Comparison of ENCODE assay signal across 26 mouse cellular contexts in the genomic region with DNA sequence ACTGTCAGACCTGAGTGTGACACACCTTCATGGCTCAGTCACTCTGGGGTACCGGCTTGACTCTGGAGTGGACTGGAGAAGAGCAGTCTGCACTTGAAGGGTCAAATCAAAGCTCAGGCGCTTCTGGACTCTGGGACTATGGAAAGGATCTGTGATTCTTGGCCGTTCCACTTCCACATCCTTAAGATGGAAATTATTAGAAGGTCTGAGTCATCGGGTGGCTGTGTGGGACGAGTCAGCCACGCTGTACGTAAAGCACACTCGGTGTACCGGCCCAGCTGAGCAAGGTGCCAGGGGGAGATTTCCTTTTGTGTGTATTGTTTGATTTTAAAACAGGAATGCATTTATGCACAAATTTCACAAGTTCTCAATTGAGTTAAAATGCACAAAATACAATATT. TPM values are rescaled to one million over a fixed set of nuclear protein-coding genes. Genes with fewer than 3 reads are reported as not detected.
DNase-seq lines count a peak whose midpoint lies in the region; ATAC-seq and TF ChIP-seq lines count a peak whose summit lies in the region.
"Had no signal": no experiment of that assay in that cellular context is flagged by ENCODE, and none has a peak within 500 bp of the region (broad histone marks: within the 10 kb centered on the region; RNA-seq: fewer than 3 reads in every experiment).

No protein-coding gene starts in this region.

- TF ChIP-seq CTCF in forebrain, postnatal 0 days (IDR thresholded peaks at IDR 0.05; ENCODE audit: low read depth): no peak
- no peak for TF ChIP-seq CTCF in midbrain, postnatal 0 days (IDR thresholded peaks at IDR 0.05)

- H3K9me3 ChIP-seq in forebrain, embryonic 11.5 days (ENCODE audit: control insufficient read depth, low read length): no peaks in the 10 kb centered on the region
- H3K9me3 ChIP-seq in forebrain, postnatal 0 days (ENCODE audit: low read length): no peaks in the 10 kb centered on the region
- H3K9me3 ChIP-seq in midbrain, embryonic 11.5 days (ENCODE audit: control insufficient read depth, low read length): no peaks in the 10 kb centered on the region
- H3K9me3 ChIP-seq in midbrain, postnatal 0 days (ENCODE audit: low read length): no peaks in the 10 kb centered on the region
- H3K9me3 ChIP-seq in limb, embryonic 10.5 days (replicated peaks): no peaks in the 10 kb centered on the region
- H3K9me3 ChIP-seq: G1E had no signal

- H3K9ac ChIP-seq in forebrain, embryonic 11.5 days (ENCODE audit: low read length): no peak overlapping the region
- H3K9ac ChIP-seq in forebrain, postnatal 0 days: no peak overlapping the region
- H3K9ac ChIP-seq in midbrain, embryonic 11.5 days (ENCODE audit: low read length): no peak overlapping the region
- H3K9ac ChIP-seq in midbrain, postnatal 0 days (replicated peaks; ENCODE audit: low read length, poor library complexity, severe bottlenecking): no peak overlapping the region

- no peak overlapping the region for H3K4me2 ChIP-seq in forebrain, embryonic 11.5 days (ENCODE audit: low read depth, low read length, severe bottlenecking)
- H3K4me2 ChIP-seq in forebrain, postnatal 0 days (ENCODE audit: low read depth): no peak overlapping the region
- H3K4me2 ChIP-seq in midbrain, embryonic 11.5 days: no peak overlapping the region
- H3K4me2 ChIP-seq in midbrain, postnatal 0 days (ENCODE audit: low read depth, low read length, poor library complexity, severe bottlenecking): no peak overlapping the region

- H3K27ac ChIP-seq in forebrain, embryonic 11.5 days (ENCODE audit: low read depth, low read length): no peak overlapping the region
- H3K27ac ChIP-seq in forebrain, postnatal 0 days (ENCODE audit: low read depth, low read length): no peak overlapping the region
- H3K27ac ChIP-seq in midbrain, embryonic 11.5 days (ENCODE audit: low read depth, low read length): no peak overlapping the region
- no peak overlapping the region for H3K27ac ChIP-seq in midbrain, postnatal 0 days (ENCODE audit: low read depth, low read length)
- no peak overlapping the region for H3K27ac ChIP-seq in limb, embryonic 10.5 days

- 89% methylated on average over 9 of the region's 9 CpGs for whole genome bisulfite sequencing in forebrain, embryonic 11.5 days
- 92% methylated on average over 9 of the region's 9 CpGs for WGBS in forebrain, postnatal 0 days
- 94% methylated on average over 9 of the region's 9 CpGs for whole genome bisulfite sequencing in midbrain, embryonic 11.5 days
- WGBS in midbrain, postnatal 0 days: 92% methylated on average over 9 of the region's 9 CpGs
- WGBS in limb, embryonic 10.5 days: 92% methylated on average over 9 of the region's 9 CpGs

- H3K4me3 ChIP-seq in forebrain, embryonic 11.5 days (ENCODE audit: low read depth, low read length): no peak overlapping the region
- no peak overlapping the region for H3K4me3 ChIP-seq in forebrain, postnatal 0 days (ENCODE audit: low read depth, low read length)
- no peak overlapping the region for H3K4me3 ChIP-seq in midbrain, embryonic 11.5 days (ENCODE audit: low read depth, low read length)
- no peak overlapping the region for H3K4me3 ChIP-seq in midbrain, postnatal 0 days (ENCODE audit: low read depth, low read length)
- H3K4me3 ChIP-seq in limb, embryonic 10.5 days: no peak overlapping the region

- H3K4me1 ChIP-seq in forebrain, embryonic 11.5 days (replicated peaks; ENCODE audit: control insufficient read depth, insufficient read depth, low read length): 0 out of 2 replicates have a peak, but pooled peaks cover 4% of the 10 kb centered on the region
- H3K4me1 ChIP-seq in forebrain, postnatal 0 days (ENCODE audit: insufficient read depth): no peaks in the 10 kb centered on the region
- peaks cover 10% of the 10 kb centered on the region for H3K4me1 ChIP-seq in midbrain, embryonic 11.5 days (ENCODE audit: control insufficient read depth, insufficient read depth, low read length)
- peaks cover 7% of the 10 kb centered on the region; the same call in 1 of the 2 replicates for H3K4me1 ChIP-seq in midbrain, postnatal 0 days (ENCODE audit: insufficient read depth, low read length)
- H3K4me1 ChIP-seq in limb, embryonic 10.5 days: peaks cover 15% of the 10 kb centered on the region

- no peaks in the 10 kb centered on the region for H3K36me3 ChIP-seq in forebrain, embryonic 11.5 days (ENCODE audit: control insufficient read depth, insufficient read depth, low read length)
- no peaks in the 10 kb centered on the region for H3K36me3 ChIP-seq in forebrain, postnatal 0 days (ENCODE audit: insufficient read depth)
- no peaks in the 10 kb centered on the region for H3K36me3 ChIP-seq in midbrain, embryonic 11.5 days (ENCODE audit: control insufficient read depth, insufficient read depth, low read length)
- no peaks in the 10 kb centered on the region for H3K36me3 ChIP-seq in midbrain, postnatal 0 days (ENCODE audit: insufficient read depth, low read length)
- H3K36me3 ChIP-seq in limb, embryonic 10.5 days: no peaks in the 10 kb centered on the region
- H3K36me3 ChIP-seq: G1E had no signal

- DNase-seq in forebrain, embryonic 11.5 days (ENCODE audit: low spot score): peak; percentile 32
- DNase-seq in forebrain, postnatal 0 days: no peak
- DNase-seq in midbrain, embryonic 11.5 days (ENCODE audit: low spot score, missing footprints): peak; percentile 23
- DNase-seq in midbrain, postnatal 0 days (ENCODE audit: low spot score): no peak
- DNase-seq in 3T3-L1 (ENCODE audit: low read depth, low spot score): peak; percentile 69
- DNase-seq in NIH3T3 (ENCODE audit: low read depth): peak; percentile 71
- no peak for DNase-seq in limb, embryonic 10.5 days (ENCODE audit: low spot score)
- no peak for DNase-seq in left cerebral cortex, adult 8-10 months (ENCODE audit: low spot score in 2 of 2)
- DNase-seq: adrenal gland, adult 2 months; adrenal gland, adult 8-10 months; adrenal gland, postnatal 10 days; adrenal gland, postnatal 14 days; adrenal gland, postnatal 25 days; adrenal gland, postnatal 36 days; B cell, adult 2 months; cerebellum, adult 11 months; cerebellum, adult 11-12 months; cerebellum, adult 18-20 months; cerebellum, adult 2 months had no signal

- ATAC-seq in forebrain, embryonic 11.5 days (replicated peaks; ENCODE audit: low FRiP score): no peak
- no peak for ATAC-seq in forebrain, postnatal 0 days
- ATAC-seq in midbrain, embryonic 11.5 days (ENCODE audit: low FRiP score): no peak
- no peak for ATAC-seq in midbrain, postnatal 0 days (ENCODE audit: low FRiP score)
- ATAC-seq: activated CD4-positive, CD25-positive, alpha-beta regulatory T cell, adult 4 months; CD4-positive, CD25-positive, alpha-beta regulatory T cell, adult 4 months; Patski had no signal

- peaks cover 20% of the 10 kb centered on the region for H3K27me3 ChIP-seq in forebrain, embryonic 11.5 days (ENCODE audit: control insufficient read depth, insufficient read depth, low read length)
- peaks cover 12% of the 10 kb centered on the region for H3K27me3 ChIP-seq in forebrain, postnatal 0 days (ENCODE audit: insufficient read depth, low read length)
- peaks cover 26% of the 10 kb centered on the region for H3K27me3 ChIP-seq in midbrain, embryonic 11.5 days (ENCODE audit: control insufficient read depth, insufficient read depth, low read length)
- H3K27me3 ChIP-seq in midbrain, postnatal 0 days (ENCODE audit: insufficient read depth, low read length): peaks cover 14% of the 10 kb centered on the region
- peaks cover 34% of the 10 kb centered on the region for H3K27me3 ChIP-seq in limb, embryonic 10.5 days (ENCODE audit: low read depth, poor library complexity, severe bottlenecking)
- H3K27me3 ChIP-seq: CH12.LX, Patski had no signal

RNA-seq across cellular contexts. Expression of a gene that starts 3.6 kb away (rescaled TPM):
- polyA plus RNA-seq in forebrain, embryonic 11.5 days (2014; fragmentation: Nextera tagmentation; extraction: Ambion mirVana): 0.35 TPM in 2 replicates
- total RNA-seq in forebrain, postnatal 0 days (2014; rRNA removed): 2.6 and 4.3 TPM in 2 replicates
- 1.2 and 1.3 TPM in 2 replicates for polyA plus RNA-seq in forebrain, postnatal 0 days (2015; fragmentation: Nextera tagmentation; extraction: Ambion mirVana)
- 0.12 and 0.34 TPM in 2 replicates for polyA plus RNA-seq in midbrain, embryonic 11.5 days (2014; fragmentation: Nextera tagmentation; extraction: Ambion mirVana)
- 0.82 and 1.1 TPM in 2 replicates for total RNA-seq in midbrain, postnatal 0 days (2014; rRNA removed)
- polyA plus RNA-seq in midbrain, postnatal 0 days (2015; fragmentation: Nextera tagmentation; extraction: Ambion mirVana): 1.4 and 1.8 TPM in 2 replicates
- 0.33 and 0.36 TPM in 2 replicates for polyA plus RNA-seq in limb, embryonic 10.5 days (2016; fragmentation: Nextera tagmentation; extraction: Ambion mirVana)
- 1 to 10 TPM; 1.2 to 3.0 (median 2.3) TPM for total RNA-seq in left cerebral cortex, adult 8-10 months (2022)
- total RNA-seq: CH12.LX, MEL had no signal
- polyA plus RNA-seq: C2C12; CD4-positive, CD25-positive, alpha-beta regulatory T cell, adult 4 months; G1E had no signal

Comparison
In these comparisons a context has a peak if more than half of its experiments do, and no peak if none do; other contexts are left out.
1. DNase-seq: peak in forebrain, embryonic 11.5 days (single experiment), midbrain, embryonic 11.5 days (single experiment), 3T3-L1 (single experiment) and NIH3T3 (single experiment); none in forebrain, postnatal 0 days (single experiment), midbrain, postnatal 0 days (single experiment), limb, embryonic 10.5 days (single experiment) and left cerebral cortex, adult 8-10 months (0 of 2).